Mouse (Mus musculus) CH12.LX (cell line): ENCODE measurements around the gene Olfr391-ps.

ENCODE experiments used
- BHLHE40 ChIP-seq: IDR thresholded peaks from 2 replicates; pipeline ENCODE4 v1.6.1; 2011; ENCODE audit warnings: mild to moderate bottlenecking, low read depth, low read length, improper control_type of control experiment
- CTCF ChIP-seq, 2 experiments: IDR thresholded peaks in 1 of 2; conservative IDR thresholded peaks in 1 of 2; 2 replicates each; pipeline ENCODE4 v1.5.1; 2011 to 2012; ENCODE audit warnings: low read depth in 2 of 2, low read length in 2 of 2, improper control_type of control experiment in 1 of 2, inconsistent platforms in 1 of 2, mild to moderate bottlenecking in 1 of 2, moderate library complexity in 1 of 2
- EP300 ChIP-seq: IDR thresholded peaks from 2 replicates; pipeline ENCODE4 v1.6.1; 2011; ENCODE audit warnings: low read length, improper control_type of control experiment
- JUND ChIP-seq: conservative IDR thresholded peaks from 2 replicates; pipeline ENCODE4 v1.6.1; 2011; ENCODE audit warnings: low read depth, low read length, improper control_type of control experiment
- POLR2A ChIP-seq: IDR thresholded peaks from 2 replicates; pipeline ENCODE4 v1.6.1; 2011; ENCODE audit warnings: low read depth, mild to moderate bottlenecking, improper control_type of control experiment, low read length
- POLR2AphosphoS2 ChIP-seq: IDR thresholded peaks from 2 replicates; pipeline ENCODE4 v1.6.1; 2011; ENCODE audit warnings: low read depth, low read length, improper control_type of control experiment
- SIN3A ChIP-seq: IDR thresholded peaks from 2 replicates; pipeline ENCODE4 v1.6.1; 2012; ENCODE audit warnings: low read length, improper control_type of control experiment, inconsistent platforms
- TBP ChIP-seq: conservative IDR thresholded peaks from 2 replicates; pipeline ENCODE4 v1.6.1; 2011; ENCODE audit warnings: low read depth, low read length, improper control_type of control experiment
- USF1 ChIP-seq: IDR thresholded peaks from 2 replicates; pipeline ENCODE4 v1.6.1; 2014; ENCODE audit warnings: low read depth, mild to moderate bottlenecking, inconsistent platforms, low read length, improper control_type of control experiment
- USF2 ChIP-seq: conservative IDR thresholded peaks from 2 replicates; pipeline ENCODE4 v1.6.1; 2011; ENCODE audit warnings: low read depth, low read length, improper control_type of control experiment
- ZKSCAN1 ChIP-seq: IDR thresholded peaks from 2 replicates; pipeline ENCODE4 v1.6.1; 2012; ENCODE audit warnings: low read depth, inconsistent platforms, low read length, improper control_type of control experiment, borderline replicate concordance
- ZNF384 ChIP-seq: IDR thresholded peaks from 2 replicates; pipeline ENCODE4 v1.6.1; 2012; ENCODE audit warnings: low read depth, low read length, improper control_type of control experiment, inconsistent platforms

DNA sequence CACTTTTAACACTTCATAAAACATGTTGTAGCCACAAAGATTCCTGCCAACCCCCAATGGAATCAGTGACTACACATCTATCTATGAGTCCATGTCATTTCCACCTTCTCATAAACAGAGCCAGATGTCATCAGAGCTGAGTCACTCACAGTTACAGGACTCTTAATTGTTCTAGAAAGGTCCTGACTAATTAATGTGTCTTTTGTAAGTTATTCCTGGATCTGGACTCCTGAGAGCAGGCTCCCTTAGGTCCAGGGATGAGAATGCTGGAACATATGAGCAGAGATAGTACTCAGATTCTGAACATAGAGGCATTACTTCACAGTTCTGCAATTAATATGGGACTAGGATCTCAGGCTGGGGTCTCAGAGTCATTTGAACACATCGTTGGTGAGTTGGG lies 20.2 kb downstream of the Olfr391-ps start, which contains the start of gene Olfr390:
- TF ChIP-seq CTCF (conservative IDR thresholded peaks at IDR 0.05 in 1 of 2, IDR thresholded peaks at IDR 0.05 in 1 of 2; ENCODE audit: low read depth in 2 of 2, low read length in 2 of 2) (no peak), ZKSCAN1 (no peak), USF2 (no peak), TBP (no peak), ZNF384 (no peak), JUND (no peak), POLR2A (no peak), BHLHE40 (no peak), POLR2AphosphoS2 (no peak), EP300 (no peak), USF1 (no peak), SIN3A (no peak)
